Mouse (Mus musculus) embryonic fibroblast, embryonic 13.5 days (primary cell): ENCODE measurements at regions not wholly inside any gene's neighbourhood (a gene's known extent, or its start where the extent isn't known, plus 50 kb on each side); places are given as distances from the start of the nearest gene placed in this dataset.

Source experiments
- CTCF ChIP-seq: IDR thresholded peaks from 2 replicates; pipeline ENCODE4 v1.5.1; 2011; ENCODE audit warnings: mild to moderate bottlenecking, control low read depth, low read length, moderate library complexity, borderline replicate concordance; ENCODE audit not compliant: insufficient read depth
- POLR2A ChIP-seq: IDR thresholded peaks from 2 replicates; pipeline ENCODE4 v1.6.1; 2011; ENCODE audit warnings: low read depth, mild to moderate bottlenecking, control low read depth, low read length, moderate library complexity

DNA sequence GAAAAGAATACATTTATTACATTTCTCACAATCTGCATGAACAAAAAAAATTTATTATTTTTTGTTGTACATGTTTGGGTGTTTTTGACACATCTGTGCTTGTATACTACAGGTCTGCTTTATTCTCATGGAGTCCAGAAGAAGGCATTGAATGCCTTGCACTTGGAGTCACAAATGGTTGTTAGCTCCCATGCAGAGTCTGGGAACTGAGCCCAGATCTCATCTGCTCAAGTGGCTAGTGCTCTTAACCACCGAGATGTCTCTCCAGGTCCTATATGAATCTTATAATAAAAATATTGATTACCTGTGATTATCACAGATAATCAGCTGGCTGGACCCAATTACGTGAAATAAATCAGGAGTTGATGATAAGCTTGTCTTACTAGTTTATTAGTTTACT is 417.2 kb downstream of the Edem1 start:
- TF ChIP-seq CTCF (no peak), POLR2A (no peak)
